Mouse (Mus musculus) brain, adult 2 months (tissue): Measurements from ENCODE around the gene Scaf4.

Experiments
- DNase-seq: peaks from one replicate; pipeline ENCODE4 v3.0.0; 2011; ENCODE audit warnings: low read depth, low spot score

Scaf4 gene

DNA sequence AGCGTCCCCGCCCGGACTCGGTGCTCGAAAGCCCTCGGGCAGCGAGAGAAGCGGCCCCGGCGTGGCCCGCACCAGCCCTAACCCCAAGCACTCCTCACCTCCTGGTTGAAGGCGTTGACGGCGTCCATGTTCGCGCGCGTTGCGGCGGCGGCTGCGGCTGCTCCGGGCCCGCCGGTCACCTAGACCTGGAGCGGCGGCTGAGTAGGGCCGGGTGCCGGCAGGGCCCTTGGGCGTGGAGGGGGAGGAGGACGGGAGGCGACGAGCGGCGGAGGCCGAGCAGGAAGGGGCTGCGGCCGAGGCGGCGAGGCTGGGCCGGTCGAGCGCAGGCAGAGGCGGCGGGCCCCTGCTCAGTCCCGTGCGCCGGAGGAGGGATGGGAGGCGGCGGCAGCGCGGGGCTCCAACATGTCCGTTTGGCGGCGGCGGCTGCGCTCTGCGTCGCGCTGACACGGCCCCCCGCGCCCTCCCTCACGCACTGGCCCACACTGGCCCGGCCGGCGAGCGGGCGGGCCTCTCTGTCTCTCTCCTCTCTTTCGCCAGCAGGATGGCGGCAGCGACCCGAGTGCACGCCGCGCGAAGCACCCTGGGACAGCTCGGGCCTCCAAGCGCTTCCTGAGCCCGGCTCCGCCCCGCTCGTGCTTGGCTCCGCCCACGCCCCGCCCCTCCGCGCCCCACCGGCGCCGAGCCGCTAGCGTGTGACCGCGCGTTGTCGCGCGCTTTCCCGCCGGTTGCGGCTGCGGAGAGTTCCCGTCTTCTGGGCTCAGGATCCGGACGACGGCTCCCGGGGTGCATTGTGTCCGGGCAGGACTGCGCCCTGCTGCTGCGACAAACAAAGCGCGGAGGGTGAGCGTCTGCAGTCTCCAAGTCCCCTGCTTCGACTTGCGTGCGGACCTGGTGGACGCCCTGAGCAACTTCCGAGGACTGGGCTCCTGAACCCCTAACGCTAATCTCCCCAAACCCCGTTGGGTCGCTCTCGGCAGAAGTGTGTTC is at the start of gene Scaf4:
Scaf4 (minus strand) TSS at position 599 of the 987 bp plus-strand sequence.
- DNase-seq = peak; percentile 99

DNA sequence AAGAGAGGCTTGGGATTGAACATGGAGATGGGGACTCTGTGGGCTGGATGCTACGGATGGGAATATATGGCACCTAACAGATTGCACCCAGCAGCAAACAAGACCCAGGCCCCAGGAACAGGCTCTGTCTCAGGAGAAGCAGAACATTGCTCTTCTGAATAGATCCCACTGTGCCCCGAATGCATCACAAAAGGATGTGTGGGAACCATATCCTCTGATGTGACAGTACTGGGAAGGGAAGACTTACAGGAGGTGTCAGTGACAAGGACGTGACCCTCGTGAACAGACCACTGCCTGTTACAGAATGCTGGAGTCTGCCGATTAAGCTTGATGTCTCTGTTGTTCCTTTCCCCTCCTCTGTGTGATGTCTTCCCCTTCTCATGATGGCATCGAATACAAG is 48.2 kb upstream of the Scaf4 start:
- no peak for DNase-seq

DNA sequence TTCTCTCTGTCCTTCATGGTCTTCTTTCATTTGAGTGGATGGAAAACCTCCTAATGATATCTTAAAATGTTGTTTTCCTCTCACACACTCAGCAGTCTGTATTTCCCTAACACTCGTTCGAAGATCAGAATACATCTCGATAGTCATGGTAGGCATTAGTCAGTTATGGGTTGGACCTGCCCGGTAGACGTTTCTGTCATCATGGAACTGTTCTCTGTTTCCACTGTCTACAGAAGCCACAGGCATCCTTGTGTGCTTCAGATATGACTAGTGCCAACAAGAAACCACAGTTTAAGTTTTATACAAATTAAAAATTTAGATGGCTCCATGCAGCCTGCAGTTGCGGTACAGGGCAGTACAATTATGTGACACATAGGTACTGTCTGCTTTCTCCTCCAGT is 46.7 kb upstream of the Scaf4 start:
- DNase-seq = no peak

DNA sequence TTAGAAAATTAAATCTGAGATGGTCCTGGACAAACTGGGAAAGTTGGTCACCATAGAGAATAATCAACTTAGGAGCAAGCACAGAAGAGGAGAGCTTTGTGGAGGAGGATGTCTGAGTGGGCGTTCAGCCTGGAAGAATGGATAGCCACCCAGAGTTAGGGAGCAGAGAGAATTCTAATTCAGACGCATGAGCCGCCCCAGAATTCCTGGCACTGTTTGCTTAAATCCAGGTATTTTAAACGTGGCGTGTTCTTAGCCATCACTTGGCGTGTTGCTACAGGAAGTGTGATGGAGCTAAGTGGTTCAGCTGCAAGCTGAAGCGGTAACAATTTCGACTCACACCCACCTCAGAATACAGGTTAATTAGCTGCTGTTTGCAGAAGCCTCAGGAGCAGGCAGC is 45.2 kb upstream of the Scaf4 start:
- DNase-seq = peak; percentile 65

DNA sequence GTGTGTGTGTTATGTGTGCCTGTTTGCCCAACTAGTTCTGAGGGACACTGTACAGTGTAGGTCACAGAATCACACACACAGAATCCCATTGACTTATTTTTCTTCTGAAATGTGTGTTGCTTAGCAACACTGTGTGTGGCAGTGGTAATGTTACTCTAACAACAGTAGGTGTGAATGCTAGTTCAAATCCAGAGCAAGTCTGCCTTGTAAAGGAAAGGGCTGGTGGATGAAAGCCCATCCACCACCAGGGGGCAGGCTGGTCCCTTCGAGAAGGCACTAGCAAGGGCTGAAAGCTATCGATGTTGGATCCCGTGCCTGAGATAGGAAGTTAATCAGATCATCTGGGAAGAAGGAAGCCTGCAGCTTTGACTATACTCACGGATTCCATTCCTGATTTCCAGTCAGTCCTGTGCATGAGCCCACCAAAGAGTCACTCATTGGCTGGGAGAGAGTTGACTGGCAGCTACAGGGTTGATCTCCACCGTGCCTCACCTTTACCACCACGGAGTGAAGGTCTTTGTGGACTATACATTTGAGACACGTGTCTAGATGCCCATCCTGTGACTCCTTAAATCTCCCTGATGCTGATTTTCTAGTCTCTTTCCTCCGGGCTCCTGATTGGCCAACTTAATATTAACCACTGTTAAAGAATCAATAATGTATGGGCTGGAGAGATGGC is 38.7 kb upstream of the Scaf4 start:
- DNase-seq = peak; percentile 89

DNA sequence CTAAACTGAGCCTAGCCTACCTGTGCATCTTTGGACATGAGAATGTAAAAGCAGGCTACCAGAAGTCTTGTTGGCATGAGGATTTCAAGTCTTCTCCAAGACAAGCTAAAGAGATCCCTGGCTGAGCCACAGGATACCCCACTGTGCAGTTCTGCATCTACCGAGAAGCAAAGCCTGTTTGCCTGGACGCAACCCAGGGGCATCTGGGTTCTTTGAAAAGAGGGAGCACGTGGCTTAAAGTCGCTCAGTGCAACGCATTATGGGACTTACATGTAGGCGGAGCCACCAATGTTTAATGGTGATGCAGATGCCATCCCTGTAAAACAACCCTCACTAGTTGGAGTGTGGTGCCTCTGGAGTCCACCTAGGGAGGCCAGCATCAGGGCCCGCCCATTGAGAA is 35.0 kb upstream of the Scaf4 start:
- DNase-seq = no peak

DNA sequence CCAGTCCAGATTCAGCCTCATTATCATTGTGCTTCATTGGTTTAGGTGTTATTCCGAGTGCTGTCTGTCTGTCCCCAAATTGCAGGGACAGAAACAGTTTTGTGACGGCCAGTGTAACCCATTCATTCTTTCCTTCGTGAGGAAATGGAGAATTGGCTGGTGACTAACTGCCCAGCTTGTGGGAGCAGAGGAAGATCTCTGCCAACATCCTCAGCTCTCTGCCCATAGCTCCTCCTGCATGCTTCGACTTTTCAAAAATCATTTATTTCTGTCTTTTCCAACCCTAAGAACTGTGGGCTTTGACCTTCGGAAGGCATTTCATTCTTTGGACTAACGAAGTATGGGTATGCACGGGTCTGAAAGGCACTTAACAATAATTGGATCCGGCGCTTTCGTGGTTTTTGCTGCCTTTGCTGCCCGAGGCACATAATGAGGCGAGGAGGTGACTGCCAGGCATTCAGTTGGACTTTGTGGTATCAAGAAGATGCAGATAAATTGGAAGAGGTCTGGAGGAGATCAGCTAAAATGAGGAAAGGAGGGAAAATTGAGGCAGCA is 34.1 kb upstream of the Scaf4 start:
- peak; percentile 30 for DNase-seq

DNA sequence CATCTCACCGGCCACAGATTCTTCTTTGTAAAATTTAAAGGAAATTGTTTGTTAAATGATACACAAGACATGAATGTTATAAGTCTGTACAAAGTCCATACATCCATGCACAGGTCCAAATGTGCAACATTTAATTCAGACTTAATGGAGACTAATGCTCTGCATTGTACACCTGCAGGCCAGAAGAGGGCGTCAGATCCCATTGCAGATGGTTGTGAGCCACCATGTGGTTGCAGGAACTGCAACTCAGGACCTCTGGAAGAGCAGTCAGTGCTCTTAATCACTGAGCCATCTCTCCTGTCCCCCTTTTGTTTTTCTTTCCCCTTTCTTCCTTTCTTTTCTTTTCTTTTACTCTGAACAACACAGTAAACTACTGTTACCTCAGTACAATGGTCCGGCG is 33.5 kb upstream of the Scaf4 start:
- DNase-seq = no peak

DNA sequence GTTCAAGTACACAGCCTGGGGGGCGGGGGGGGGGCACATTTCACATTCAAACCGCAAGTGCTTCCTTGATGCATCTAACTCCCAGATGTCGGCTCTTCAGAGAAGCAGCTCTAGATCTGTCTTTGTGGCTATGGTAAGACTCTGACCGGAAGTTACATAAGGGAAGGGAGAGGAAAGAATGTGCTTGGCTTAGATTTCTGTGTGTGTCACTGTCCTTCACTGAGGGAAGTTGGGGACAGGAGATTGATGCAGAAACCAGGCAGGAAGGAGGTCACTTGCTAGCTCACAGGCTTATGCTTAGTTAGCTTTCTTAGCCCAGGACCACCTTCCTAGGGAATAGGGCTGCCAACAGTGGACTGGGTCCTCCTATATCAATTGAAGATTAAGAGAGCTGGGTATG is 31.6 kb upstream of the Scaf4 start:
- DNase-seq = no peak

DNA sequence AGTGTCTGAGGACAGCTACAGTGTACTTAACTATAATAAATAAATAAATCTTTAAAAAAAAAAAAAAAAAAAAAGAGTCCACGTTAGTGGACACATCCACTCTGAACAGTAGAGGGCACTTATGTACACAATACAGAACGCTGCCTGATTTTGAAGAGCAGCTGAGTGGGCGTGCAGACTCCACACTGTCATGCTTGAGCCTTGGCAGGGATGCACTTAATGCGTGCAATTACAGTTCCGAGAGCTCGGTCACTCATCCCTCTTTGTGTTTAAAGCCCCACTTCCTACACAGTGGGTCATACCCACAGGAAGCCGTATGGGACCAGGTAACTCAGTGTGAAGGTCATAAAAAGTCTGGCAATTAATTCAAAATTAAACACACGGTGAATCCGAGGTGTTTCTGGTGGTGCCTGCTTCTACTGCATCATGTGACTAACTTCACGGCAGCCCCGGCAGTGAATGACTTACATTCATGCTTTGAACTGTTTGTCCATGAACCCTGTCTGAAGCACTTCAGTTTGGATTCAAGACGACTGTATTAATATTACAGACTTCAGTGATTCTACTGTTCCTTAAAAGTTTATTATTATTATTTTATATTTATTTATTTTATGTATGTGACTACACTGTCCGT is 28.3 kb upstream of the Scaf4 start:
- peak; percentile 75 for DNase-seq

DNA sequence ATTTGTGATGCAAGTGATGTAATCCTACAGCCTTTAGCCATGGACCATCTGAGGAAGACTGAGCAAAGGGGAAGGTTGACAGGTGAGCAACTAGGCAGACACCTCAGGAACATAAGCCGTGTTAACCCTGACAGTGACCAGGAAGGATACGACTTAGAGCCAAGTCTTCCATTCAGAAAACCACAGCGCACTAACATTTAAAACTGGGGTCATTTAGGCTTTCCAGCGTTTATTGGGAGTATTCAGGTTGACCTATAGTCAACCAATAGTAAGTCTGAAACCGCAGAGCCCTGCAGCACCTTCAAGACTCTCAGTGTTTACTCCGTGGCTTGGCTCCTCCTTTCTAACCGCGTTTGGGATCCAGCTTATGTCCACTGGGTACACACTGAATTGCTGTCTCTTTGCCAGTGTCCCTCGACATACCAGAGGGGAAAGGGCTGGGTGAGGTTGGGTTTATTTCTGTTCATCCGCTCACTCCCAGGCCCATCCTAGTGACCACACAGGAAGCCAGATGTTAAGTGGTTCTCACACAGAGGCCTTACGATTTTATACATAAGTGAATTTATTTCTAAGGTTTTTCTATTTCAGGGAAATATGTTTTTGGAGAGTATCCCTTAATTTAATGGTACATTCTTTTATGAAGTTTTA is 26.3 kb upstream of the Scaf4 start:
- DNase-seq = no peak

DNA sequence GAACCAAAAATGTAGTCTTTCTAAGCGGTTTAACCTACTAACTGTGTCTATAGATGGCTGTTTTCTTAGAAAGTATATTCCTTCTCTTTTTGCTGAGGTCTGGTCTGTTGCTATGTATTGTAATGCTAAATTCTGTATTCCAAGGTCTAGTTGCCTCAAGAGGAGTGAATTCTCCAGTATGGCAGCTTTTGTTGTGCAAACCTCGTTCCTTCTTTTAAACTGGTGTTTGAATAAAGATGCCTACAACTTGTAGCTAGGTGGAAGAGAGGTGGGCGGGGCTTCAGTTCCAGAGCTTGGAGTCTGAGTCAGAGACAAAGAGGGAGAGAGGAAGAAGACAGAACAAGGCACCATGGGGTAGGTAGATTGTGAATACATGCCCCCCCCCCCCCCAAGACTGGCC is 25.5 kb upstream of the Scaf4 start:
- DNase-seq = no peak

DNA sequence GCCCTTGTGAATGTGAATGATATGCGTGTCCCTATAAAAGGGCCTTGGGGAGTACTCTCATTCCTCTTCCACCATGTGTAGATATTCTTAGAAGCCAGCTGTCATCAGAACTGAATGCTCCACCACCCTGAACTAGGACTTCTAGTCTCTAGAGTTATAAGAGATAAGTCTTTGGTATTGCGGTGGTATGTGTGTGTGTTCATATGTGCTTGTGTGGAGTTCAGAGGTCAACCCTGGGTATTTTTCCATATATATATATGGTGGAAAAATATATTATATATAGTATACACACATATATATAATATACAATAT is 19.6 kb upstream of the Scaf4 start:
- DNase-seq = no peak

DNA sequence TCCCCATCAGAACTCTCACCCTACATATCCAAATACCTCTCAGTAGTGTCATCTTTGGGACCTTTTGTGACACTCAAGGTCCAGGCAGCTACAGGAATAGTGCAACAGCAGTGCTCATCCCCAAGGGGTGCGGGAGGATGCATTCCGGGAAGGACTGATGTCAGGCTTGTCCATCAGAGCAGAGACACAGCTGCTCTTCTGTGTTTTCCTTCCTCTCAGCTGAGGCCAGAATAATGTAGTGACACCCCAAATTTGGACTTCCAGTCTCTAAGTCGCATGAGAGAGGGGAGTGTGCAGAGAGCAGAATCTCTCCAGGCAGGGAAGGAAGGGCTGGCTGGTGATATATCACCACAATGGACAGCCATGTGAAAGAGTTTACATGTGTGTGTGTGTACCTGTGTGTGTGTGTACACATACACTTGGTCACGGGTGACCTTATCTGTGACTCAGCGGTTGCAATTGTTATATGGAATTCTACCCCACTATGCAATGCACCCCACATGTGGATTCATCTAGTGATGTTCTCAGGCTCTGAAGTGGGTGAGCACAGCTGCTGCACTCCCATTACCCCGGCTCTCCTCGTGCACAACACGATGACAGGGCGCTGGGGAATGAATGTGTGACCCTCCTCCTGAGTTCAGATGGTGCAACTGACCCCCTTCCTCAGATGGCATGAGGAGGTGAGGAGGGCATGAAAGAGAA is 19.1 kb upstream of the Scaf4 start:
- DNase-seq = no peak

DNA sequence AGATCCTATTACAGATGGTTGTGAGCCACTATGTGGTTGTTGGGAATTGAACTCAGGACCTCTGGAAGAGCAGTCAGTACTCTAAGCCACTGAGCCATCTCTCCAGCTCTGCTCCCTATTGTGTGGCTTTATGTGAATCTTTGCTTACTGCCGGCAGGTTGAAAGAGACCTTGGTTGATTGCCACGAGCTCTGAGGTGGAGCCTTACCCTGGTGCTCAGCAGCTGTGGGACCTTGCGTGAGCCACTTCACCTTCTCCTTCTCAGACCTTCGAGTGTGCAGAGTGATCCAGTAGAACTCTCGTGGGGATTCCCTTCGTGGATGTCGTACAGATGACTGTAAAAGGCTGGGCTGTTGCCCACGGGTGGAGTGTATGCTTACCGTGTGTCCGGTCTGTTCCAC is 17.4 kb upstream of the Scaf4 start:
- no peak for DNase-seq

DNA sequence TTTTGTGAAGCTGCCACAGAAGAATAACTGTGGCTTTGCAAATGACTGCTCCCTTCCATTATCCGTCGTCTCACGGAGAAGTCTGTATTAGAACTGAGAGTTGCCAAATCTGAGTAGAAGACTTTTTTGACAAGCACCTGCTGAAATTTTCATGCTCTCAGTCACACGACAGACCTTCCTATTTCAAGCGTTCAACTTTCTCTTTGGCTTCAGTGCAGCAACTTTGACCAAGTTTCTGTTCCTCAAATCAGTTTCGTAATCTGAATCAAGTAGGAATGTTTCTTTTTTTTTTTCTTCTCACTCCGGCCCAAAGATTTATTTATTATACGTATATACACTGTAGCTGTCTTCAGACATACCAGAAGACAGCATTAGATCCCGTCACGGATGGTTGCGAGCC is 16.6 kb upstream of the Scaf4 start:
- no peak for DNase-seq

DNA sequence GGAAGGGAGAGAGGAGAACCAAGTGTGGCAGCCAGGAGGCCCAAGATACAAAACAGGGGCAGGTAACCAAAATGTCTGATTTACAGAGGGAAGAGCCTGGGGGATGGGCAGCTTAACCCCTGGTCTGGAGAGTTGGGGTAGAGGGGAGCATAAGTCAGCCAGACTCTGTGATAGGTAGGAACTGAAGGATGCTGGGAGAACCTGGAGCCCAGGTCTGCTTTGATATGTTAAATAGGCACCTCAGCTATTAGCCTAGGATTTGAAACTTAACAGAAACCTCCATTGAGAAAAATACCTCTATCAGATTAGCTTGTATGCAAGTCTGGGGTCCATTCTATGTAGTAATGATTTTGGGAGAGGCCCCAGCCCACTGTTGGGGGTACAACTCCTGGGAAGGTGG is 15.3 kb upstream of the Scaf4 start:
- DNase-seq = no peak

DNA sequence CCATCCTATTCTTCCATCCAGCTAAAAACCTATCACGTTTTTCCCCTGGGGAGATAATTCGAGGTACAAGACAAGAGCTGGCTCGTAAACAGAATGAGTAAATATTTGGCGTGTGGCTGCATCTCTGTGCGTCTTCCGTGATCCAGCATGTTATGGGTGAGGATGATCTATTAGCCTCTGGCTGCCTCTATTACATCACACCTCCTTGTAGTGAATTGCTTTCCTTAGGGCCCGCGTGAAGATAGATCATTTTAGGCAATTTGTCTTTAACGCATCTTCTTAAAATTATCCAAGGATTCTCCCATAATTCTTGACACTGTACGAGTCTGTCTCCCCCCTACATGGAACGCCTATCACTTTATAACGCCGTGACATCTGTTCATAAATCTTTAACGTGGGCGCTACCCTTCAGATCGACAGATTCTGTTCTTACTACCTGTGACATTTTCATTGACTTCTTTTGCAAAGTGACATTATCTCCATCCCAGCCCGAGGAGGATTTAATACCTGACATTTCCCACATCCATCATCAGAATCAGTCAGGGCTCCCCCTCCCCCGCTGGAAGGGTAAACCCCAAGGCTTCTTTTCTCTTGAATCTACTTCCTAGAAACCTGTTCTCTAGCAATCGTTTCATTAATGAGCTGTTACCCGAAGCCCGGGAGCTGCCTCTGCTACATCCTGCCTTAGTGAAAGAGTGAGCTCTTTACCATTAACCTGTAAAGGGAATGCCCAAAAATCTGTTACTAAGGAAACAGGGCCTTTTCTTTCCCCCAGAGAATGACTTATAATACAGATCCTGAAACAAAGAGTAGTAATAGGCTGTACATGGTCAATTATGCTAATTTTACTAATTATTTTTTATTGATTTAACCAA is 14.4 kb upstream of the Scaf4 start:
- DNase-seq = peak; percentile 39

DNA sequence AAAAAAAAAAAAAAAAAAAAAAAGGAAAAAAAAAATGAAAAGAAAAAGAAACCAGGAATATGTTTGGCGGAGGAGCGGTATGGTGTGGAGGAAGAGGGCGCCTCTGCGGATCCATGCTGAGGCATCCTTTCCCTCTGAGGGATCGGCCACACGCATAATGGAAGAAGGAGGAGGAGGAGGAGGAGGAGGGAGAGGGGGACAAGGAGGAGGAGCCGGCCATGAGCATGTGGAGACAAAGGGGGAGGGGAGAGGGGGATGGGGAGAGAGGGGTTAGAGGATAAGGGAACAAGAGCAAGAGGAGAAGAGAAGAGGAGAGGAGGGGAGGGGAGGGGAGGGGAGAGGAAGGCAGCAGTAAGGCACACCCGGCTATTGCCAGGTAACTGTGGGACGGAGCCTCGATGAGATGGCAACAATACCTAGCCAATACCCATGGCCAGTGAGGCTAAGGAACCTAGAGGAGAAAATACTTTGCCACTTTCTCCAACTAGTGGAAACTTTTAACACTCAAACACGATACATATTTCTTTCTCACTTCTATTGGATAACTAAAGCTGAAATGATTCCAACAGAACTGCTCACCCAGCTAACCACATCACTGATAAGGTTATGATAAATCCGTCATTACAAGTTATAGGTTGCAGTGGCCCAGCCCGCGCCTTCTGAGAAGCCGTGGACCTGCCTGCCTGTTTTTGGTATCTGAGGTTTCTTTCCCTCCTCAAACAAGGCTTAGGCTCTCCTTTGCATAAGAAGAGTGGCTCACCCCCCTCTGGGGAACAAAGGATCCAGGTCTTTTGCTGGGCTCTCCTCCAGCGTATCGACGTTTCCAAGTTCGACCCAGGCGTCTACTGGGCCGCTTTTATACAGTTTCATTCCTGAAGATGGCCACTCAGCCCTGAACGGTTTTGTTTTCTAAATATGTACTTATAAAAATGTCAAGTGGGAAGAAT is 13.4 kb upstream of the Scaf4 start:
- DNase-seq = no peak
